Mouse (Mus musculus): ENCODE measurements around the gene Reg4. TPM values are rescaled to one million over a fixed set of nuclear protein-coding genes. Genes with fewer than 3 reads are reported as not detected.

Reg4 gene
- polyA plus RNA-seq (2012): not detected in 2 replicates

GRCm38 (mm10) chr3:98221856-98222255, at the start of gene Reg4:
Gene Reg4, plus strand, starts transcription at chr3:98222156.
- no peak for TF ChIP-seq TAL1 (IDR thresholded peaks at IDR 0.05; ENCODE audit: low read length)
- TF ChIP-seq GATA1 (IDR thresholded peaks at IDR 0.05; ENCODE audit: low read length): no peak
- Histone ChIP-seq H3K36me3 (ENCODE audit: control insufficient read depth) (no peaks in the 10 kb centered on the region), H3K4me1 (ENCODE audit: control insufficient read depth) (no peaks in the 10 kb centered on the region), H3K4me3 (replicated peaks) (no peak within 1 kb of the TSS), H3K27me3 (ENCODE audit: control insufficient read depth) (no peaks in the 10 kb centered on the region), H3K9me3 (ENCODE audit: control insufficient read depth, low read length) (no peaks in the 10 kb centered on the region)

- Histone ChIP-seq H3K4me3 (replicated peaks) (no peak overlapping the region), H3K36me3 (ENCODE audit: control insufficient read depth) (no peaks in the 10 kb centered on the region), H3K4me1 (ENCODE audit: control insufficient read depth) (no peaks in the 10 kb centered on the region), H3K27me3 (ENCODE audit: control insufficient read depth) (no peaks in the 10 kb centered on the region), H3K9me3 (ENCODE audit: control insufficient read depth, low read length) (no peaks in the 10 kb centered on the region)
- TF ChIP-seq TAL1 (IDR thresholded peaks at IDR 0.05; ENCODE audit: low read length) (no peak), GATA1 (IDR thresholded peaks at IDR 0.05; ENCODE audit: low read length) (no peak)
These were observed 43.6 kb upstream of the Reg4 start for GRCm38 (mm10) chr3:98178340-98178739.

GRCm38 (mm10) chr3:98180805-98181204, 41.2 kb upstream of the Reg4 start:
- Histone ChIP-seq H3K27me3 (ENCODE audit: control insufficient read depth) (no peaks in the 10 kb centered on the region), H3K9me3 (ENCODE audit: control insufficient read depth, low read length) (no peaks in the 10 kb centered on the region), H3K36me3 (ENCODE audit: control insufficient read depth) (no peaks in the 10 kb centered on the region), H3K4me3 (replicated peaks) (no peak overlapping the region), H3K4me1 (ENCODE audit: control insufficient read depth) (no peaks in the 10 kb centered on the region)
- TF ChIP-seq TAL1 (IDR thresholded peaks at IDR 0.05; ENCODE audit: low read length): no peak
- TF ChIP-seq GATA1 (IDR thresholded peaks at IDR 0.05; ENCODE audit: low read length): no peak

GRCm38 (mm10) chr3:98185163-98185714, 36.7 kb upstream of the Reg4 start:
- Histone ChIP-seq H3K27me3 (ENCODE audit: control insufficient read depth) (no peaks in the 10 kb centered on the region), H3K36me3 (ENCODE audit: control insufficient read depth) (no peaks in the 10 kb centered on the region), H3K4me1 (ENCODE audit: control insufficient read depth) (no peaks in the 10 kb centered on the region), H3K9me3 (ENCODE audit: control insufficient read depth, low read length) (no peaks in the 10 kb centered on the region), H3K4me3 (replicated peaks) (no peak overlapping the region)
- TF ChIP-seq TAL1 (IDR thresholded peaks at IDR 0.05; ENCODE audit: low read length): no peak
- TF ChIP-seq GATA1 (IDR thresholded peaks at IDR 0.05; ENCODE audit: low read length): no peak

- TF ChIP-seq TAL1 (IDR thresholded peaks at IDR 0.05; ENCODE audit: low read length) (no peak), GATA1 (IDR thresholded peaks at IDR 0.05; ENCODE audit: low read length) (no peak)
- Histone ChIP-seq H3K36me3 (ENCODE audit: control insufficient read depth) (no peaks in the 10 kb centered on the region), H3K4me1 (ENCODE audit: control insufficient read depth) (no peaks in the 10 kb centered on the region), H3K27me3 (ENCODE audit: control insufficient read depth) (no peaks in the 10 kb centered on the region), H3K9me3 (ENCODE audit: control insufficient read depth, low read length) (no peaks in the 10 kb centered on the region), H3K4me3 (replicated peaks) (no peak overlapping the region)
These were observed 34.2 kb upstream of the Reg4 start for GRCm38 (mm10) chr3:98187777-98188176.

- H3K36me3 ChIP-seq (ENCODE audit: control insufficient read depth): no peaks in the 10 kb centered on the region
- H3K4me1 ChIP-seq (ENCODE audit: control insufficient read depth): no peaks in the 10 kb centered on the region
- no peak for TF ChIP-seq GATA1 (IDR thresholded peaks at IDR 0.05; ENCODE audit: low read length)
- TF ChIP-seq TAL1 (IDR thresholded peaks at IDR 0.05; ENCODE audit: low read length): no peak
- no peak overlapping the region for H3K4me3 ChIP-seq (replicated peaks)
- no peaks in the 10 kb centered on the region for H3K27me3 ChIP-seq (ENCODE audit: control insufficient read depth)
- H3K9me3 ChIP-seq (ENCODE audit: control insufficient read depth, low read length): no peaks in the 10 kb centered on the region
These were observed 24.0 kb upstream of the Reg4 start for GRCm38 (mm10) chr3:98197711-98198532.

- TF ChIP-seq TAL1 (IDR thresholded peaks at IDR 0.05; ENCODE audit: low read length): no peak
- H3K36me3 ChIP-seq (ENCODE audit: control insufficient read depth): no peaks in the 10 kb centered on the region
- no peaks in the 10 kb centered on the region for H3K27me3 ChIP-seq (ENCODE audit: control insufficient read depth)
- H3K9me3 ChIP-seq (ENCODE audit: control insufficient read depth, low read length): no peaks in the 10 kb centered on the region
- no peaks in the 10 kb centered on the region for H3K4me1 ChIP-seq (ENCODE audit: control insufficient read depth)
- no peak overlapping the region for H3K4me3 ChIP-seq (replicated peaks)
These were observed 22.2 kb upstream of the Reg4 start for GRCm38 (mm10) chr3:98199747-98200146.

- Histone ChIP-seq H3K27me3 (ENCODE audit: control insufficient read depth) (no peaks in the 10 kb centered on the region), H3K9me3 (ENCODE audit: control insufficient read depth, low read length) (no peaks in the 10 kb centered on the region), H3K4me1 (ENCODE audit: control insufficient read depth) (no peaks in the 10 kb centered on the region), H3K36me3 (ENCODE audit: control insufficient read depth) (no peaks in the 10 kb centered on the region), H3K4me3 (replicated peaks) (no peak overlapping the region)
- TF ChIP-seq GATA1 (IDR thresholded peaks at IDR 0.05; ENCODE audit: low read length): no peak
These were observed 18.7 kb upstream of the Reg4 start for GRCm38 (mm10) chr3:98203282-98203681.

- Histone ChIP-seq H3K27me3 (ENCODE audit: control insufficient read depth) (no peaks in the 10 kb centered on the region), H3K4me1 (ENCODE audit: control insufficient read depth) (no peaks in the 10 kb centered on the region), H3K9me3 (ENCODE audit: control insufficient read depth, low read length) (no peaks in the 10 kb centered on the region), H3K4me3 (replicated peaks) (no peak overlapping the region), H3K36me3 (ENCODE audit: control insufficient read depth) (no peaks in the 10 kb centered on the region)
- TF ChIP-seq TAL1 (IDR thresholded peaks at IDR 0.05; ENCODE audit: low read length): no peak
- TF ChIP-seq GATA1 (IDR thresholded peaks at IDR 0.05; ENCODE audit: low read length): no peak
These were observed 15.0 kb upstream of the Reg4 start for GRCm38 (mm10) chr3:98206977-98207376.

All from erythroblast, embryonic 14.5 days (primary cell).